Mouse (Mus musculus) heart, adult 11 months (tissue): Measurements from ENCODE around the gene Iqcg.

Source experiments
- DNase-seq: peaks from one replicate; pipeline ENCODE4 v3.0.0; 2022

Iqcg gene

GRCm38 (mm10) chr16:32972535-32972934, 83.5 kb downstream of the Iqcg start:
- DNase-seq = peak; percentile 69
